In genomic region chrX:10574523-10574922, GRCm38 (mm10) we compare ENCODE assay signal across 9 mouse cellular contexts.
A peak's percentile ranks its signal among the peaks of the same experiment; 100 is the strongest.
DNase-seq lines count a peak whose midpoint lies in the region; ATAC-seq lines count a peak whose summit lies in the region.
"Had no signal": no experiment of that assay in that cellular context is flagged by ENCODE, and none has a peak within 500 bp of the region (broad histone marks: within the 10 kb centered on the region; RNA-seq: fewer than 3 reads in every experiment).

No protein-coding gene starts in this region.

- H3K4me1 ChIP-seq in forebrain, embryonic 15.5 days, result peaks cover 18% of the 10 kb centered on the region
- peaks cover 11% of the 10 kb centered on the region for H3K4me1 ChIP-seq in forebrain, embryonic 10.5 days
- H3K4me1 ChIP-seq in lung, embryonic 15.5 days, result peaks cover 15% of the 10 kb centered on the region

- no peaks in the 10 kb centered on the region for H3K27me3 ChIP-seq in forebrain, embryonic 15.5 days
- H3K27me3 ChIP-seq in forebrain, embryonic 10.5 days (ENCODE audit: poor library complexity, severe bottlenecking), result 0 out of 2 replicates have a peak, but pooled peaks cover 5% of the 10 kb centered on the region
- no peaks in the 10 kb centered on the region for H3K27me3 ChIP-seq in lung, embryonic 15.5 days
- H3K27me3 ChIP-seq: CH12.LX had no signal

- ATAC-seq in forebrain, embryonic 15.5 days (replicated peaks), result peak; percentile 49; the same call in 1 of the 2 replicates
- ATAC-seq in lung, embryonic 15.5 days (ENCODE audit: borderline replicate concordance, extremely low read depth, low FRiP score, low TSS enrichment), result no peak
- ATAC-seq in megakaryocyte, adult 5-6 weeks (ENCODE audit: poor library complexity, severe bottlenecking), result no peak

- no peaks in the 10 kb centered on the region for H3K9me3 ChIP-seq in forebrain, embryonic 15.5 days
- H3K9me3 ChIP-seq in forebrain, embryonic 10.5 days, result no peaks in the 10 kb centered on the region
- H3K9me3 ChIP-seq in lung, embryonic 15.5 days, result no peaks in the 10 kb centered on the region

- no peak overlapping the region for H3K27ac ChIP-seq in forebrain, embryonic 15.5 days (replicated peaks)
- H3K27ac ChIP-seq in forebrain, embryonic 10.5 days, result no peak overlapping the region
- H3K27ac ChIP-seq in lung, embryonic 15.5 days, result 0 out of 2 replicates have a peak overlapping the region, but pooled peaks have one; percentile 33

- no peak overlapping the region for H3K4me2 ChIP-seq in forebrain, embryonic 15.5 days (replicated peaks)
- H3K4me2 ChIP-seq in lung, embryonic 15.5 days, result no peak overlapping the region

- no peak for DNase-seq in forebrain, embryonic 10.5 days (ENCODE audit: extremely low spot score, low spot score)
- DNase-seq in MN1 (ENCODE audit: low spot score), result peak; percentile 52
- peak; percentile 57 for DNase-seq in cerebellum, adult 9-11 months
- peak; percentile 62 for DNase-seq in heart, postnatal 4 days
- DNase-seq in spleen, postnatal 36 days (ENCODE audit: low spot score in 2 of 2), result no peak

- no peak overlapping the region for H3K4me3 ChIP-seq in forebrain, embryonic 15.5 days
- no peak overlapping the region for H3K4me3 ChIP-seq in forebrain, embryonic 10.5 days
- no peak overlapping the region for H3K4me3 ChIP-seq in lung, embryonic 15.5 days

- WGBS in forebrain, embryonic 15.5 days, result 31% methylated on average over 3 of the region's 3 CpGs
- whole genome bisulfite sequencing in forebrain, embryonic 10.5 days, result 61% methylated on average over 3 of the region's 3 CpGs
- whole genome bisulfite sequencing in lung, embryonic 15.5 days, result 27% methylated on average over 3 of the region's 3 CpGs

- H3K9ac ChIP-seq in forebrain, embryonic 15.5 days (replicated peaks), result no peak overlapping the region
- H3K9ac ChIP-seq in lung, embryonic 15.5 days, result no peak overlapping the region

- H3K36me3 ChIP-seq in forebrain, embryonic 15.5 days, result no peaks in the 10 kb centered on the region
- 0 out of 2 replicates have a peak, but pooled peaks cover under 1% of the 10 kb centered on the region for H3K36me3 ChIP-seq in forebrain, embryonic 10.5 days (replicated peaks)
- no peaks in the 10 kb centered on the region for H3K36me3 ChIP-seq in lung, embryonic 15.5 days

Comparison
In these comparisons a context has a peak if more than half of its experiments do, and no peak if none do; other contexts are left out.
1. DNase-seq: peak in MN1 (single experiment), cerebellum, adult 9-11 months (single experiment) and heart, postnatal 4 days (single experiment); none in forebrain, embryonic 10.5 days (single experiment) and spleen, postnatal 36 days (0 of 2).